In the genomic region with DNA sequence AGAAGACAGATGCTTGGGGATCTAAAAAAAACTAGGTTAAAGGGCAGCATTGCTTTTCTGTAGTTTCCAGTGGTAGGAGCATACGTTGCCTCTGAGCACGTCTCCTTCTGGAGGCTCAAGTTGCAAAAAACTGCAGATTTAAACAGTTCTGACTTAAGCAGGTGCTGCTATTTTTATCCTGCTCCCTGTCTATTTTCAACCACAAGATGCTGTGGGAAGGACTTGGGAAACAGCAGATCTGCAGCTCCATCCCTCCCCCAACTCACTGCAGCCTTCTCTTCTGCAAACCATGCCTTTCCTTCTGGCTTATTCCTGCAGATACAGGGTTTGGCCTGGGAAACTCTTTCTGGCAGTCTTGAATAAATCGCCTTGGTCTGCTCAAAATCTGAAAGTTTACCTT, we compare ENCODE assay signal across 22 mouse cellular contexts.
A peak's percentile ranks its signal among the peaks of the same experiment; 100 is the strongest.
DNase-seq lines count a peak whose midpoint lies in the region; TF ChIP-seq lines count a peak whose summit lies in the region.
"Had no signal": no experiment of that assay in that cellular context is flagged by ENCODE, and none has a peak within 500 bp of the region (broad histone marks: within the 10 kb centered on the region; RNA-seq: fewer than 3 reads in every experiment).

No protein-coding gene starts in this region.

- no peak overlapping the region for H3K4me3 ChIP-seq in left cerebral cortex, adult 2 months
- H3K4me3 ChIP-seq: heart, embryonic 10.5 days; layer of hippocampus, adult 2 months; limb, embryonic 13.5 days had no signal

- TF ChIP-seq CTCF in left cerebral cortex, adult 2 months (IDR thresholded peaks at IDR 0.05) = no peak

- intact Hi-C loops in left cerebral cortex, adult 2 months (cut with DNase I) = no loop called here
- intact Hi-C loops in heart, postnatal 25 days (cut with DNase I) = no loop called here

- DNase-seq in frontal cortex, adult 2 months (ENCODE audit: extremely low spot score in 1 of 2, low spot score in 1 of 2) = peak; percentile 7 to 38
- no peak for DNase-seq in frontal cortex, postnatal 10 days (ENCODE audit: low spot score in 2 of 2)
- DNase-seq in NIH3T3 (ENCODE audit: low read depth) = peak; percentile 11
- DNase-seq in left cerebral cortex, adult 2 months (ENCODE audit: extremely low spot score in 1 of 2, low spot score in 2 of 2) = peak in 1 of 2 experiments; percentile 10
- DNase-seq in right cerebral cortex, postnatal 25 days = peak; percentile 9
- DNase-seq in heart, postnatal 25 days (ENCODE audit: low spot score) = no peak
- DNase-seq in adrenal gland, adult (ENCODE audit: inconsistent age in 2 of 2, low spot score in 1 of 2) = no peak
- DNase-seq: adrenal gland, postnatal 25 days; B cell, adult 2 months; cerebellum, adult 9-11 months; embryo, embryonic 11 days; gastrocnemius, postnatal 25 days; heart, postnatal 10 days; lung, postnatal 10 days; midbrain, embryonic 14.5 days; thymus, postnatal 4 days had no signal

- peak overlapping the region; percentile 37 for H3K27ac ChIP-seq in left cerebral cortex, adult 2 months
- H3K27ac ChIP-seq: heart, embryonic 10.5 days; hindbrain, embryonic 14.5 days; kidney, postnatal 0 days; layer of hippocampus, adult 2 months; limb, embryonic 13.5 days; liver, embryonic 14.5 days had no signal

Comparison
In these comparisons a context has a peak if more than half of its experiments do, and no peak if none do; other contexts are left out.
1. DNase-seq: peak in frontal cortex, adult 2 months (2 of 2), NIH3T3 (single experiment) and right cerebral cortex, postnatal 25 days (single experiment); none in frontal cortex, postnatal 10 days (0 of 2), heart, postnatal 25 days (single experiment) and adrenal gland, adult (0 of 2).